ENCODE assay signal across 1 mouse cellular context in the genomic region with DNA sequence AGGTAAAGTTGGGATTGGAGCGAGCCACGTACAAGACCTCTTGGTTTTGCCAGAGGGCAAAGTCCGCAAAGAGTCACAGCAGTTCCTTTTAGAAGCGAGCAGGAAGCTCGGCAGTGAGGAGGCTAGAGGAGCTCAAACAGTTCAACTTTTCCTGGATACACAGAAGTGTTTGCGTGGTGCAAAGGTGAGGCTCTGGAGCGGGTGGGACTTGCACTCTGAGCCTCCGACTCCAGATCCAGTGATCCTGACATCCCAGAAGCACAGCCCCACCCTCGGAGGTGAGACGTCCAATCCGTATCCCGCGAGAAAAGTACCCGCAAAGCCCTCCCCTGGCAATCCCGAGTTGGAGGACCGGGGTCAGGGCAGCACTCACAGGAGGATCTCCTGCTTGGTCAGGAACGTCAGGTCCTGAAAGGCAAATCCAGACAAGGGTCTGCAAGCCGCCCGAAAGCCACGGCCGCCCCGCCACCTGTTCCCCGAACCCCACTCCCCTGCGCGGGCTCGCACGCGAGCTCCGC.
TF ChIP-seq lines count a peak whose summit lies in the region.

No protein-coding gene starts in this region.

TF ChIP-seq in CH12.LX, 34 proteins besides CTCF, POLR2A, EP300 and RAD21 (continued from another document):
- TF ChIP-seq JUN (IDR thresholded peaks at IDR 0.05; ENCODE audit: insufficient read depth, low read depth, low read length) (no peak), IRF4 (IDR thresholded peaks at IDR 0.05; ENCODE audit: low read depth, low read length) (no peak), ZMIZ1 (IDR thresholded peaks at IDR 0.05; ENCODE audit: low read depth, low read length) (no peak)
